Mouse (Mus musculus) hindbrain, embryonic 14.5 days (tissue): ENCODE measurements around the gene Atp13a4. TPM values are rescaled to one million over a fixed set of nuclear protein-coding genes. Genes with fewer than 3 reads are reported as not detected.

Experiments
- ATAC-seq: fragments of 200-750 bp; cut with Nextera tagmentation; 2 replicates; pipeline ENCODE4 v1.8.0; 2017; ENCODE audit warnings: moderate number of reproducible peaks, mild to moderate bottlenecking, moderate TSS enrichment, moderate library complexity; ENCODE audit not compliant: low FRiP score
- DNase-seq: peaks from one replicate; pipeline ENCODE4 v3.0.0-alpha.2; 2015; ENCODE audit warnings: low spot score
- H3K27ac ChIP-seq: fragments of 300-500 bp; sonication (generic); 2 replicates; pipeline ENCODE4 v1.5.1; 2014; ENCODE audit warnings: mild to moderate bottlenecking, moderate library complexity
- H3K27me3 ChIP-seq: fragments of 300-500 bp; sonication (generic); 2 replicates; pipeline ENCODE4 v1.6.1; 2014; ENCODE audit warnings: mild to moderate bottlenecking, low read length, mixed read lengths; ENCODE audit not compliant: control insufficient read depth, insufficient read depth
- H3K36me3 ChIP-seq: fragments of 300-500 bp; sonication (generic); replicated peaks from 2 replicates; pipeline ENCODE4 v1.6.1; 2014; ENCODE audit not compliant: control insufficient read depth, insufficient read depth
- H3K4me1 ChIP-seq: fragments of 300-500 bp; sonication (generic); replicated peaks from 2 replicates; pipeline ENCODE4 v1.6.1; 2014; ENCODE audit warnings: antibody characterized with exemption, low read length, mixed read lengths; ENCODE audit not compliant: control insufficient read depth, insufficient read depth
- H3K4me2 ChIP-seq: fragments of 300-500 bp; sonication (generic); replicated peaks from 2 replicates; pipeline ENCODE4 v1.6.1; 2014; ENCODE audit warnings: mild to moderate bottlenecking, moderate library complexity
- H3K4me3 ChIP-seq: fragments of 300-500 bp; sonication (generic); replicated peaks from 2 replicates; pipeline ENCODE4 v1.5.1; 2014; ENCODE audit warnings: mild to moderate bottlenecking, low read length
- H3K9ac ChIP-seq: fragments of 300-500 bp; sonication (generic); 2 replicates; pipeline ENCODE4 v1.6.1; 2014
- H3K9me3 ChIP-seq: fragments of 300-500 bp; sonication (generic); 2 replicates; pipeline ENCODE4 v1.6.1; 2016; ENCODE audit warnings: low read length; ENCODE audit not compliant: control insufficient read depth
- WGBS: fragments of 180-500 bp; shearing (Covaris S2); extraction: QIAGEN DNeasy Blood & Tissue Kit; methylation state at CpG from one replicate; pipeline ENCODE4 v1.1.7; 2014; 5-methylcytosine and 5-hydroxymethylcytosine counted together
- polyA plus RNA-seq: library from polyadenylated mRNA; unstranded; fragments of >200 nt; fragmentation: Nextera tagmentation; extraction: Ambion mirVana; gene quantifications from 2 replicates; pipeline ENCODE4 v1.2.1, GENCODE M21; 2014

Gene Atp13a4
- polyA plus RNA-seq, 1 experiment from 2014 or later: 1.9 TPM

DNA sequence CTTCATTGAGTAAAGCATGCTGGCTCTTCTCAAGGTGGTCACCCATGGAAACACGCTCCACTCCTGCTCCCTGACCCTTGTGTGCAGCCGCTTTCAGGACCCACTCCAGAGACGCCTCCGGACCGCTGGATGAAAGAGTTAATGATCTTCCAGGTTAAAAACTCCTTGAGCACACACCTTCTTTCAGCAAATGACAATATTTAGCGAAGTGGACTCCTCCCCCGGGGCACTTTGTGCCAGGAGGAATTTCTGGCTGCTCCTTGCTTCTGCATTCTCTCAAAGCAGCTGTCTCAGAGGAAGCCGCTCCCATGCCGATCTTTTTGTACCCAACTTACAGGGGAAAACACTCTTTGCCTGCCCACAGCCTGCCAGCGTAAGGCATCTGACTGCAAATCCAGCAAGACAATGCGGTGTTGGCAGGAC lies 3.4 kb downstream of the Atp13a4 start:
- Histone ChIP-seq H3K4me1 (no peaks in the 10 kb centered on the region), H3K36me3 (no peaks in the 10 kb centered on the region), H3K27me3 (no peaks in the 10 kb centered on the region), H3K27ac (no peak overlapping the region), H3K9ac (no peak overlapping the region), H3K4me2 (no peak overlapping the region), H3K4me3 (no peak overlapping the region), H3K9me3 (no peaks in the 10 kb centered on the region)
- ATAC-seq: no peak
- DNase-seq: no peak
- WGBS: 80% methylated on average over 11 of the region's 11 CpGs

DNA sequence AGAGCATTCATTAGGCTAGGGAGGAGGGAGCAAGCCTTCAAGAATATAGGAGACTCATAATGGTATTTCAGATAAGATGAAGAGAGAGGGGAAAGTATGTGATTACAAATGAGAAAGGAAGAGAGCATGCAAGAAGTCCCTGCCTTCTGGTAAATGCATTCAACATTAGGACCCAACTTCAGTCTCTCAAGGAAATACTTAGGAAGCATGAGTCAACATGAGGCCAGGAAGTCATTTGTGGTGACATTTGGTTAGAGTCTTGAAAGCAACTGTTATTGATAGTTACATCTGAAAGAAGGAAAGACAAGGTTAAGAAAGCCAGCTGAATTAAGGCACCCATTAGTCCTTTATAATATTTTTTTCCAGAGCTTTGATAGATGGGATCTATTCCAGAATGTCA lies 4.8 kb downstream of the Atp13a4 start:
- ATAC-seq (no peak), DNase-seq (no peak)
- no peaks in the 10 kb centered on the region for H3K27me3 ChIP-seq
- no peak overlapping the region for H3K4me2 ChIP-seq
- H3K4me1 ChIP-seq: no peaks in the 10 kb centered on the region
- no peak overlapping the region for H3K9ac ChIP-seq
- H3K9me3 ChIP-seq: no peaks in the 10 kb centered on the region
- H3K27ac ChIP-seq: no peak overlapping the region
- H3K36me3 ChIP-seq: no peaks in the 10 kb centered on the region
- H3K4me3 ChIP-seq: no peak overlapping the region

DNA sequence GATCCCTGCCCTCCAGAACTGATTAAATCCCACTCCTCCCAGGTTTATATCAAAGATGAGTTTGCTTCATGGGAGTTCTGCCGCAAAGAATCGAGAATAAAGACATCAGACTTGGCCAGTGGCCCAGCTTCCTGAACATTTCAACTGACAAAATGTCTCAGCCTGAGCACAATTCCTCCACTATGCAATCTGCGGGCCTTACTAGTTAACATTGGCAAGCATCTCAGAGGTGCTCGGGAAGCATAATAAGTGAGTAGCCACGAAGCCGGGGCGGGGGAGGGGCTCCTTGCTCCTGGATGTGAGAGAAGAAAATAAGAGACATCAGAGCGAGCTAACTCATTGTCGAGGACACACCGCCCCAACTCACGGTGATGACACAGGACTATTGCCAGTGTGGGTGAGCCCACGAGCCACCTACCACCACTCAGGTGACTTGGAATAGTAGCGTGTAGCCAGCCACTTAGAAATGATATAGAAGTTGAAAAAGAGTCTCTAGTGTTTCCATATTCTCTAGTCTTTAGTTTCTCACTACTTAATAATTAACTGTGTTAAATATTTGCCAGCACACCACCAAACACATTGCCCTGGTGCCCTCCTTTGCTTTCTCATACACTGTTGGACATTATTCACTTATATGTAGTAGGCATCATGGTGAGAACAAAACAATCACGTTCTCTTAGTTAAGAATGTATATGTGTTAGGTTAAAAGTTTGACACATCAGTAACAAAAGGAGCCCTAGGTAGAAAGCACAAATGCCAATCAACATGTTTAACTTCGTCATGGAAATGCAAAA lies 8.1 kb downstream of the Atp13a4 start:
- ATAC-seq: peak; percentile 72; the same call in 1 of the 2 replicates
- WGBS: 62% methylated on average over 15 of the region's 15 CpGs
- H3K4me2 ChIP-seq: no peak overlapping the region; the same call in 1 of the 2 replicates

DNA sequence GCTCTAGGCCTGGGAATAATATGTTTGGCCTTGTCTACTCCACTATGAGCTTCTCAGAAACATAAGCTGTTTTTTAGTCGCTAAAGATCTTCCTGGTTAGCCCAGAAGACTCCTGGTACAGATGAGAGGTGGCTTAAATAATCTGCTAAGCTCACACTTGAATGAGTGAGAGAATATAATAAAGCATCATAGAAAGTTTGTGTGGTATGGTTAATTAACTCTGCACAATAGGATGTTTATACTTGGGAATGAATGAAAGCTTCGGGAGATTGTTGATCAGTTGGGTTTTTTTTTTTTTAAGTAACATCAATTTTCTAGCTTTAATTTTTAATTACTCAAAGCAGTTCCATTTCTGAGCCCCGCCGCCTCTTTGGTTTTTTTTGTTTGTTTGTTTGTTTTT lies 8.8 kb downstream of the Atp13a4 start:
- Histone ChIP-seq H3K27ac (no peak overlapping the region), H3K36me3 (no peaks in the 10 kb centered on the region), H3K27me3 (no peaks in the 10 kb centered on the region), H3K4me1 (no peaks in the 10 kb centered on the region), H3K9ac (no peak overlapping the region), H3K9me3 (no peaks in the 10 kb centered on the region), H3K4me2 (no peak overlapping the region), H3K4me3 (no peak overlapping the region)
- ATAC-seq (no peak), DNase-seq (no peak)
- 81% methylated on average over 4 of the region's 4 CpGs for WGBS

More for the DNA sequence above, 8.1 kb downstream of the Atp13a4 start:
- no peaks in the 10 kb centered on the region for H3K36me3 ChIP-seq
- peak; percentile 46 for DNase-seq
- H3K27ac ChIP-seq: no peak overlapping the region
- no peaks in the 10 kb centered on the region for H3K4me1 ChIP-seq
- no peaks in the 10 kb centered on the region for H3K27me3 ChIP-seq
- H3K4me3 ChIP-seq: no peak overlapping the region
- H3K9ac ChIP-seq: no peak overlapping the region
- no peaks in the 10 kb centered on the region for H3K9me3 ChIP-seq

DNA sequence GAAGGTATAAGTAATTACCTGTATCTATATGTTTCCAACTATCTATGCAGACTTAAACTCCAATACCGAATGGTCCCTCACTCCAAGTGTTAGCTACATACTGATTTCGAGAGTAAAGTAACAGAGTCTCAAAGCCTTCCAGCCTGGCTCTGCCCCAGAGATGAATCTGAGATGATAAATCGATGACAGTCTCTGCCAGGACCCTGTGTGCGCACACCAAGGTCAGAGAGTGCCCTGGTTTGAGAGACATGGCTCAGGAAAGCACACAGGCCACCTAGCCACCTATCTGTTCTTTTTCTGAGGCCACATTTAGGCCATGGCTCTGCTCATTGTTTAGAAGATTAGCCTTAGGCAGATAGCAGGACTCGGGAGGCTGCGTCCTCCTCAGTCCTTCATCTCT lies 11.0 kb downstream of the Atp13a4 start:
- Histone ChIP-seq H3K27ac (no peak overlapping the region), H3K4me3 (no peak overlapping the region), H3K27me3 (no peaks in the 10 kb centered on the region), H3K4me1 (no peaks in the 10 kb centered on the region), H3K9me3 (no peaks in the 10 kb centered on the region), H3K36me3 (no peaks in the 10 kb centered on the region), H3K4me2 (no peak overlapping the region), H3K9ac (no peak overlapping the region)
- ATAC-seq (no peak), DNase-seq (no peak)
- WGBS: 87% methylated on average over 6 of the region's 6 CpGs

DNA sequence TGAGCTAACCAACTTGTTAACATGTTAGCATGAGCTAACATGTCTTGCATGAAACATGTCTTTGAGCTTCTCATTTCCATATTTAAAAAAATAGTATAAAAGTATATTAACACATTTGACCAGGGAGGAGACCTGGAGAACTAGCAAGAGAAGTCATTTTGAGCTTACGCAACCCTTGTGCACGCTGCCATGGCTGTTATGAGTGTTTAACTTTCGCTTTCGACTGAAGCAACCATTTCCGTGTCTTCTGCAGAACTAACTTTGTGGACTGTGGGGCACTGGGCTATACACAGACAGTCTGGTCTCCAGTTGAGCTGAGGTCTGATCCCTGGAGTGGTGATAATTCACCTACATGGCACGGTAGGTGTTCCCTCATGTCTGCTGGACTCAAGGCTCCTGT lies 17.6 kb downstream of the Atp13a4 start:
- H3K4me3 ChIP-seq: no peak overlapping the region
- H3K27me3 ChIP-seq: no peaks in the 10 kb centered on the region
- no peaks in the 10 kb centered on the region for H3K36me3 ChIP-seq
- H3K27ac ChIP-seq: no peak overlapping the region
- no peaks in the 10 kb centered on the region for H3K9me3 ChIP-seq
- no peak overlapping the region for H3K4me2 ChIP-seq
- no peak for ATAC-seq
- WGBS: 95% methylated on average over 6 of the region's 6 CpGs
- H3K4me1 ChIP-seq: no peaks in the 10 kb centered on the region
- no peak overlapping the region for H3K9ac ChIP-seq
- DNase-seq: no peak

DNA sequence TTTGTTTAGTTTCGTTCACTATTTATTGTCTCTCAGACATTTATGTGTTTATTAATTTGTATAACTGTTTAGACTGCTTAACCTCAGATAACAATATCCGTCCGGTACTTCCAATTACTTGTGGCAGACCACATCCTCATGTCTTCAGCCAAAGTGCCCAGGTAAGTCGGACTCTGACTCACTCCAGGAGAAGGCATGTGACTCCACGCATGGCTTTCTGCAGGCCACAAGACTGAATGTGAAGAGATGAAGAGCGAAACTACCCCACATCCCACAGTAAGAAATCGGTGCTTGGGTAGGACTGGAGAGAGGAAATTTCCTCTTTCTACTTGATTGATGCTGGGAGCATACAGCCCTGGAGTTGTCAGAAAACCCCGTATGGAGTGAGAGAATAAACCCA lies 18.1 kb downstream of the Atp13a4 start:
- H3K4me3 ChIP-seq: no peak overlapping the region
- H3K9me3 ChIP-seq: no peaks in the 10 kb centered on the region
- no peak for ATAC-seq
- H3K9ac ChIP-seq: no peak overlapping the region
- H3K27me3 ChIP-seq: no peaks in the 10 kb centered on the region
- H3K36me3 ChIP-seq: no peaks in the 10 kb centered on the region
- no peaks in the 10 kb centered on the region for H3K4me1 ChIP-seq
- H3K4me2 ChIP-seq: no peak overlapping the region
- WGBS: 93% methylated on average over 8 of the region's 8 CpGs
- no peak for DNase-seq
- no peak overlapping the region for H3K27ac ChIP-seq

DNA sequence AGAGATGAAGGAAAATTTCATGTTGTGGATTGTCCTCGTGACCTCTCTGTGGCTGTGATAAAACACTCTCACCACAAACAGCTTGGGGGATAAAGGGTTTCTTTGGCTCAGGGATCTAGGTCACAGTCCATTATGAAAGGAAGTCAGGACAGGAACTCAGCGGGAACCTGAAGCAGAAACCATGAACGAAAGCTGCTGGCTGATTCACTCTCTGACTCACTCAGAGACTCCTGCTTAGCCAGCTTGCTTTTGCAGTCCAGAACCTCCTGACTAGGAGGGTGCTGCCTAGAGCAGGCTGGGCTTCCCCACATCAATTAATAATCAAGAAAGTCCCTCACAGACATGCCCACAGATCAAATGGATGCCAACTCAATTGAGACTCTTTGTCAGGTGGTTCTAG lies 32.2 kb downstream of the Atp13a4 start:
- Histone ChIP-seq H3K9me3 (no peaks in the 10 kb centered on the region), H3K27me3 (no peaks in the 10 kb centered on the region), H3K36me3 (no peaks in the 10 kb centered on the region), H3K4me1 (no peaks in the 10 kb centered on the region), H3K4me3 (no peak overlapping the region), H3K4me2 (no peak overlapping the region), H3K9ac (no peak overlapping the region), H3K27ac (no peak overlapping the region)
- WGBS: 85% methylated on average over 3 of the region's 3 CpGs
- DNase-seq (no peak), ATAC-seq (no peak)

DNA sequence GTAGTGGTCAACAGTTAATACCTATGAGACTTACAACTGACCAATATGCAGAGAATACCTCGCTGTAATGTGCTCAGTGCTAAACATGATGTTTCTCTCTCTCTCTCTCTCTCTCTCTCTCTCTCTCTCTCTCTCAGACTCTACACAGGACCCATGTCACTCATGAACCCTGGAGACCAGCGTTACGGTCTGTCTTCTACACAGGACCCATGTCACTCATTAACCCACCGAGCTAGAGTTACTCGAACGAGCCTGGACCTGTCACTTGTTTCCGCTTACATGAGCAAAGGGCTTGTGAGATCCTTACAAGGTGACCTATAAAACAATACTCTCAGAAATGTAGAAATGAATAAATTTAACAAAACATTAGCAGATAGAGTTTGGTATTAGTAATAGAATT lies 33.9 kb downstream of the Atp13a4 start:
- H3K4me3 ChIP-seq: no peak overlapping the region
- ATAC-seq (no peak), DNase-seq (no peak)
- no peak overlapping the region for H3K4me2 ChIP-seq
- no peaks in the 10 kb centered on the region for H3K36me3 ChIP-seq
- H3K9ac ChIP-seq: no peak overlapping the region
- no peaks in the 10 kb centered on the region for H3K27me3 ChIP-seq
- H3K27ac ChIP-seq: no peak overlapping the region
- H3K9me3 ChIP-seq: no peaks in the 10 kb centered on the region
- WGBS: 84% methylated on average over 7 of the region's 7 CpGs
- no peaks in the 10 kb centered on the region for H3K4me1 ChIP-seq

DNA sequence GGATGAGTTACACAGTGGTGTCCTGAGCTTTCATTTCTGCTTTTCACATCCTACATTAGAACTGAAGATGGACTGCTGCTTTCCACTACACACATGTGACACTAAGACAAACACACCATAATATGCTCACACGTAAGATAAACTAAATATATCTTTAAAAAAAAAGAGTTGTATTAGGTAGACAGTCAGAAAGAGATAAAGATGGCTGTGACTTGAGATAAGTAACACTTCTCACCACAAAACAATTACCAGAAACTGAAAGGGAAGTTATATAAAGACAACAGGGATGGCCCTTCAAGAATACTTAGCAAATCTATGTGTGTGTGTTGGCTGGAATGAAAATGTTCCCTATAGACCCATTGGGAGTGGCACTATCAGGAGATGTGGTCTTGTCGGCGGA lies 34.8 kb downstream of the Atp13a4 start:
- no peak for DNase-seq
- H3K4me3 ChIP-seq: no peak overlapping the region
- no peaks in the 10 kb centered on the region for H3K9me3 ChIP-seq
- no peaks in the 10 kb centered on the region for H3K36me3 ChIP-seq
- H3K27me3 ChIP-seq: no peaks in the 10 kb centered on the region
- no peak overlapping the region for H3K27ac ChIP-seq
- WGBS: 94% methylated on average over 3 of the region's 3 CpGs
- H3K4me1 ChIP-seq: no peaks in the 10 kb centered on the region
- H3K9ac ChIP-seq: no peak overlapping the region
- no peak overlapping the region for H3K4me2 ChIP-seq
- ATAC-seq: no peak
